Mouse (Mus musculus) liver, adult 2 months (tissue): Measurements from ENCODE around the gene Sema6d. TPM values are rescaled to one million over a fixed set of nuclear protein-coding genes. Genes with fewer than 3 reads are reported as not detected.

ENCODE experiments used
- DNase-seq: peaks from one replicate; pipeline ENCODE4 v3.0.0-alpha.2; 2011; ENCODE audit warnings: low read depth, low spot score; ENCODE audit errors: extremely low read depth
- H3K27ac ChIP-seq: fragments of 200-500 bp; replicated peaks from 2 replicates; pipeline ENCODE4 v1.5.1; 2012; ENCODE audit warnings: low read depth, mild to moderate bottlenecking, control low read depth, inconsistent platforms, low read length; ENCODE audit not compliant: insufficient read depth
- H3K27me3 ChIP-seq: fragments of 200-500 bp; 2 replicates; pipeline ENCODE4 v1.6.1; 2012; ENCODE audit warnings: mild to moderate bottlenecking, moderate library complexity, low read length, inconsistent platforms; ENCODE audit not compliant: control insufficient read depth, insufficient read depth
- H3K36me3 ChIP-seq: fragments of 200-500 bp; 2 replicates; pipeline ENCODE4 v1.6.1; 2012; ENCODE audit warnings: low read length, inconsistent platforms; ENCODE audit not compliant: control insufficient read depth, insufficient read depth
- H3K4me1 ChIP-seq: fragments of 200-500 bp; 2 replicates; pipeline ENCODE4 v1.6.1; 2011; ENCODE audit warnings: low read length; ENCODE audit not compliant: control insufficient read depth, insufficient read depth
- H3K4me3 ChIP-seq: fragments of 200-500 bp; 2 replicates; pipeline ENCODE4 v1.5.1; 2011; ENCODE audit warnings: low read depth, mild to moderate bottlenecking, control low read depth, low read length, moderate library complexity; ENCODE audit not compliant: insufficient read depth
- H3K79me2 ChIP-seq: fragments of 200-500 bp; 2 replicates; pipeline ENCODE4 v1.6.1; 2012; ENCODE audit warnings: inconsistent platforms, mild to moderate bottlenecking, low read length, moderate library complexity; ENCODE audit not compliant: control insufficient read depth, insufficient read depth
- H3K9ac ChIP-seq: fragments of 200-500 bp; 2 replicates; pipeline ENCODE4 v1.6.1; 2012; ENCODE audit warnings: low read depth, mild to moderate bottlenecking, control low read depth, inconsistent platforms, low read length
- CTCF ChIP-seq: fragments of 200-500 bp; IDR thresholded peaks from 2 replicates; pipeline ENCODE4 v1.5.1; 2011; ENCODE audit warnings: low read depth, low read length, control low read depth
- POLR2A ChIP-seq: fragments of 200-500 bp; IDR thresholded peaks from 2 replicates; pipeline ENCODE4 v1.6.1; 2011; ENCODE audit warnings: low read length, control low read depth; ENCODE audit not compliant: insufficient read depth; ENCODE audit errors: extremely low read depth
- WGBS: fragments of 180-500 bp; shearing (Covaris S2); methylation state at CpG from one replicate; pipeline ENCODE4 v1.1.7; 2018; 5-methylcytosine and 5-hydroxymethylcytosine counted together
- polyA plus RNA-seq: library from polyadenylated mRNA; depleted of rRNA; stranded (reverse); fragments of >200 nt; gene quantifications from 2 replicates; pipeline ENCODE4 v1.2.3, GENCODE M21; 2012
- total RNA-seq: library from RNA; depleted of rRNA; stranded (reverse); fragments of >200 nt; gene quantifications from 2 replicates; pipeline ENCODE4 v1.2.3, GENCODE M21; 2014

Gene Sema6d
- total and polyA plus RNA-seq, 2 experiments, result 3.9 to 8.5 TPM

- H3K79me2 ChIP-seq, result no peaks in the 10 kb centered on the region
- no peaks in the 10 kb centered on the region; the same call in 1 of the 2 replicates for H3K4me1 ChIP-seq
- peak; percentile 34 for DNase-seq
- TF ChIP-seq POLR2A (no peak), CTCF (no peak)
- no peak overlapping the region for H3K9ac ChIP-seq
- WGBS, result 52% methylated on average over 1 of the region's 1 CpGs
- H3K27ac ChIP-seq, result peak overlapping the region; percentile 61
- H3K4me3 ChIP-seq, result no peak overlapping the region
- no peaks in the 10 kb centered on the region for H3K27me3 ChIP-seq
- no peaks in the 10 kb centered on the region for H3K36me3 ChIP-seq
These were observed 465.1 kb downstream of the Sema6d start for GRCm38 (mm10) chr2:124554751-124555415.

- 77% methylated on average over 5 of the region's 5 CpGs for WGBS
- no peaks in the 10 kb centered on the region; the same call in 1 of the 2 replicates for H3K4me1 ChIP-seq
- no peak overlapping the region for H3K4me3 ChIP-seq
- H3K9ac ChIP-seq, result no peak overlapping the region
- H3K27ac ChIP-seq, result no peak overlapping the region
- H3K79me2 ChIP-seq, result no peaks in the 10 kb centered on the region
- no peaks in the 10 kb centered on the region for H3K27me3 ChIP-seq
- DNase-seq, result no peak
- H3K36me3 ChIP-seq, result no peaks in the 10 kb centered on the region
- TF ChIP-seq CTCF (no peak), POLR2A (no peak)
These were observed 467.2 kb downstream of the Sema6d start for GRCm38 (mm10) chr2:124556861-124557499.

- 93% methylated on average over 7 of the region's 7 CpGs for WGBS
- TF ChIP-seq CTCF (no peak), POLR2A (no peak)
- no peaks in the 10 kb centered on the region for H3K36me3 ChIP-seq
These were observed 468.3 kb downstream of the Sema6d start for GRCm38 (mm10) chr2:124558021-124558420.

GRCm38 (mm10) chr2:124561668-124562067, 471.9 kb downstream of the Sema6d start:
- H3K9ac ChIP-seq, result no peak overlapping the region
- 81% methylated on average over 5 of the region's 5 CpGs for WGBS
- no peaks in the 10 kb centered on the region for H3K36me3 ChIP-seq
- no peaks in the 10 kb centered on the region for H3K27me3 ChIP-seq
- no peaks in the 10 kb centered on the region for H3K79me2 ChIP-seq
- H3K4me1 ChIP-seq, result no peaks in the 10 kb centered on the region
- no peak for DNase-seq
- no peak overlapping the region for H3K4me3 ChIP-seq
- no peak for TF ChIP-seq CTCF
- TF ChIP-seq POLR2A, result no peak
- H3K27ac ChIP-seq, result no peak overlapping the region

More at GRCm38 (mm10) chr2:124558021-124558420, 468.3 kb downstream of the Sema6d start:
- no peak for DNase-seq
- Histone ChIP-seq H3K27me3 (no peaks in the 10 kb centered on the region), H3K4me3 (no peak overlapping the region), H3K9ac (no peak overlapping the region), H3K27ac (no peak overlapping the region), H3K4me1 (no peaks in the 10 kb centered on the region; the same call in 1 of the 2 replicates), H3K79me2 (no peaks in the 10 kb centered on the region)

GRCm38 (mm10) chr2:124562091-124562490, 472.3 kb downstream of the Sema6d start:
- whole genome bisulfite sequencing, result 85% methylated on average over 2 of the region's 2 CpGs
- H3K79me2 ChIP-seq, result no peaks in the 10 kb centered on the region
- no peaks in the 10 kb centered on the region for H3K36me3 ChIP-seq
- H3K9ac ChIP-seq, result no peak overlapping the region
- no peak overlapping the region for H3K4me3 ChIP-seq
- DNase-seq, result no peak
- no peak for TF ChIP-seq POLR2A
- TF ChIP-seq CTCF, result no peak
- no peaks in the 10 kb centered on the region for H3K27me3 ChIP-seq
- no peak overlapping the region for H3K27ac ChIP-seq
- no peaks in the 10 kb centered on the region for H3K4me1 ChIP-seq

- TF ChIP-seq CTCF (no peak), POLR2A (no peak)
- H3K27me3 ChIP-seq, result no peaks in the 10 kb centered on the region
- no peak for DNase-seq
- H3K4me1 ChIP-seq, result no peaks in the 10 kb centered on the region
- no peak overlapping the region for H3K27ac ChIP-seq
- H3K9ac ChIP-seq, result no peak overlapping the region
- 88% methylated on average over 5 of the region's 5 CpGs for whole genome bisulfite sequencing
- H3K79me2 ChIP-seq, result no peaks in the 10 kb centered on the region
- H3K36me3 ChIP-seq, result no peaks in the 10 kb centered on the region
- H3K4me3 ChIP-seq, result no peak overlapping the region
These were observed 474.0 kb downstream of the Sema6d start for GRCm38 (mm10) chr2:124563759-124564158.
